Mouse (Mus musculus): ENCODE results near the gene Anapc15. TPM values are rescaled to one million over a fixed set of nuclear protein-coding genes. Genes with fewer than 3 reads are reported as not detected.

Anapc15 gene
- polyA plus RNA-seq, 1 experiment: 42.6 TPM

DNA sequence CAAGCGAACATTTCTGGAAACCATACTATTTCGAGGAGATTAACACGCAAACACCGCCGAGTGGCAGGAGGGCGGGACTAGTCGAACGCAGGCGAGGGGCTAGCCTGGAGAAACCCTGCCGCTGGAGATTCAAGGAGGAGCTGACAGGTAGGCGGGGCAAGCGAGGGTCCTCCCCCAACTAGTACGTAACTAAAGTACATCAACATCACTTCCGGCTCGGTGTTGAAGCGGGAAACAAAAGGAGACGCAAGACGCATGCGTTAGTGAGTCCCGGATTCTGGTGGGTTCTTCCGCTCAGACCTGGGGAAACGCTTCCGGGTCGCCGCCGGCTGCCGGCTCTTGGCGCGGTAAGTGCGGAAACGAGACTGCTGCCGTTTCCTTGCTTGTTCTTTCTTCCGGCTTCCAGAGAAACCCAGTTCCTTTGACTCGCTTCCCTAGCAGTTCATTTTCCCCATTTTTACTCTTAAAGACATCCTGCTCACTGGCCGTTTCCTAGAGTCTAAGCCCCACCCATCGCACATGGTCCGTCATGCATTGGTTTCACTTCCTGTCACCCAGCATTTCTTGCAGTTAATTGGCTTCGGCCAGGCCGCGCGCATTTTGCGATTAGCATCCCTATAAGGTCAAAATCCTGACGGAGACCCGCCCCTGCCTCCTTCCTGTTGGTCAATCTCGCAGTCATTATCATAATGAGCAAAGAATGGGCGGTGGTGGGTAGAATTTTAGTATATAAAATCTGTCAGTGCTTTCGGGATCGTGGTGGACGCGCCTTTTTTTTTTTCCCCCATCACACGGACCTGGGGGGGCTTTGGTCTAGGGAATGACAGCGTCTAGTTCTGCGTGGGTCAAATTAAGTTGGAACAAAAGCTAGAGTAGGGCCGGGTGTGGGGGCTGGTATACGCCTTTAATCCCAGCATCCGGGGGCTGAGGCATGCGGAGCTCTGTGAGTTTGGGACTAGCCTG lies 32.9 kb downstream of the Anapc15 start:
- DNase-seq: peak; percentile 99
- under 1% methylated on average over 57 of the region's 57 CpGs for WGBS
- peak overlapping the region; percentile 74 for H3K4me3 ChIP-seq (ENCODE audit: insufficient read depth, low read depth, low read length)
- H3K27ac ChIP-seq (ENCODE audit: insufficient read depth, low read depth, low read length): peak overlapping the region; percentile 80
- peaks cover 5% of the 10 kb centered on the region; the same call in 1 of the 2 replicates for H3K4me1 ChIP-seq (ENCODE audit: control insufficient read depth, insufficient read depth, low read length)
- no peaks in the 10 kb centered on the region for H3K36me3 ChIP-seq (ENCODE audit: control insufficient read depth, insufficient read depth, low read length)
- H3K27me3 ChIP-seq (replicated peaks; ENCODE audit: control insufficient read depth, insufficient read depth, low read length): no peaks in the 10 kb centered on the region
- TF ChIP-seq CTCF (conservative IDR thresholded peaks at IDR 0.05; ENCODE audit: insufficient read depth, insufficient read length, low read depth, low read length) (no peak), POLR2A (IDR thresholded peaks at IDR 0.05; ENCODE audit: low read depth, low read length) (peak; percentile 62)

GRCm38 (mm10) chr7:101900331-101901097 lies 37.0 kb downstream of the Anapc15 start:
- DNase-seq: no peak
- H3K27ac ChIP-seq (ENCODE audit: insufficient read depth, low read depth, low read length): no peak overlapping the region
- peaks cover 5% of the 10 kb centered on the region; the same call in 1 of the 2 replicates for H3K4me1 ChIP-seq (ENCODE audit: control insufficient read depth, insufficient read depth, low read length)
- 85% methylated on average over 16 of the region's 16 CpGs for WGBS
- no peaks in the 10 kb centered on the region for H3K27me3 ChIP-seq (replicated peaks; ENCODE audit: control insufficient read depth, insufficient read depth, low read length)
- no peak for TF ChIP-seq POLR2A (IDR thresholded peaks at IDR 0.05; ENCODE audit: low read depth, low read length)
- no peak for TF ChIP-seq CTCF (conservative IDR thresholded peaks at IDR 0.05; ENCODE audit: insufficient read depth, insufficient read length, low read depth, low read length)
- H3K4me3 ChIP-seq (ENCODE audit: insufficient read depth, low read depth, low read length): no peak overlapping the region
- no peaks in the 10 kb centered on the region for H3K36me3 ChIP-seq (ENCODE audit: control insufficient read depth, insufficient read depth, low read length)

DNA sequence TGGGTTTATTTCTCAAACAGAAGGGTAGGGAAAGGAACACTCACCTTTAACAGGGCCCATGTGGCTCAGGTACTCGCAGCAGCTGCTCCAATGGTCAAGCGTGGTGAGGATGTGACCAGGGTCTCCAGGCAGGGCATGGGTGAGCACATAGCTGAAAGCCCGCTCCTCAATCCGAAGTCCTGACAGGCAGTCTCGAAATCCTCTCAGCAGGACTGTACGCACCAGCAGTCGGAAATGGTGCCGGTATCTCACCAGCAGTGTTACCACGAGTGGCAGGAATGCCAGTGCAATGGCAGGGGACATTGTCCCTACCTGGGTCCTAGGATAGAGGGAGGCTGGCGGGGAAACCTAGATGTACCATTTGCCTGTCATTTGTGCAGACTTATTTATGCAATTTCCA lies 38.5 kb downstream of the Anapc15 start:
- H3K4me3 ChIP-seq (ENCODE audit: insufficient read depth, low read depth, low read length): no peak overlapping the region
- no peak for DNase-seq
- 95% methylated on average over 10 of the region's 10 CpGs for WGBS
- H3K4me1 ChIP-seq (ENCODE audit: control insufficient read depth, insufficient read depth, low read length): peaks cover 10% of the 10 kb centered on the region
- no peak overlapping the region for H3K27ac ChIP-seq (ENCODE audit: insufficient read depth, low read depth, low read length)
- TF ChIP-seq POLR2A (IDR thresholded peaks at IDR 0.05; ENCODE audit: low read depth, low read length) (no peak), CTCF (conservative IDR thresholded peaks at IDR 0.05; ENCODE audit: insufficient read depth, insufficient read length, low read depth, low read length) (no peak)
- no peaks in the 10 kb centered on the region for H3K27me3 ChIP-seq (replicated peaks; ENCODE audit: control insufficient read depth, insufficient read depth, low read length)
- H3K36me3 ChIP-seq (ENCODE audit: control insufficient read depth, insufficient read depth, low read length): no peaks in the 10 kb centered on the region

GRCm38 (mm10) chr7:101902846-101903245 lies 39.3 kb downstream of the Anapc15 start:
- Histone ChIP-seq H3K4me1 (ENCODE audit: control insufficient read depth, insufficient read depth, low read length) (peaks cover 10% of the 10 kb centered on the region), H3K27ac (ENCODE audit: insufficient read depth, low read depth, low read length) (no peak overlapping the region), H3K4me3 (ENCODE audit: insufficient read depth, low read depth, low read length) (no peak overlapping the region), H3K27me3 (replicated peaks; ENCODE audit: control insufficient read depth, insufficient read depth, low read length) (no peaks in the 10 kb centered on the region), H3K36me3 (ENCODE audit: control insufficient read depth, insufficient read depth, low read length) (no peaks in the 10 kb centered on the region)
- no peak for DNase-seq
- no peak for TF ChIP-seq POLR2A (IDR thresholded peaks at IDR 0.05; ENCODE audit: low read depth, low read length)
- TF ChIP-seq CTCF (conservative IDR thresholded peaks at IDR 0.05; ENCODE audit: insufficient read depth, insufficient read length, low read depth, low read length): no peak

DNA sequence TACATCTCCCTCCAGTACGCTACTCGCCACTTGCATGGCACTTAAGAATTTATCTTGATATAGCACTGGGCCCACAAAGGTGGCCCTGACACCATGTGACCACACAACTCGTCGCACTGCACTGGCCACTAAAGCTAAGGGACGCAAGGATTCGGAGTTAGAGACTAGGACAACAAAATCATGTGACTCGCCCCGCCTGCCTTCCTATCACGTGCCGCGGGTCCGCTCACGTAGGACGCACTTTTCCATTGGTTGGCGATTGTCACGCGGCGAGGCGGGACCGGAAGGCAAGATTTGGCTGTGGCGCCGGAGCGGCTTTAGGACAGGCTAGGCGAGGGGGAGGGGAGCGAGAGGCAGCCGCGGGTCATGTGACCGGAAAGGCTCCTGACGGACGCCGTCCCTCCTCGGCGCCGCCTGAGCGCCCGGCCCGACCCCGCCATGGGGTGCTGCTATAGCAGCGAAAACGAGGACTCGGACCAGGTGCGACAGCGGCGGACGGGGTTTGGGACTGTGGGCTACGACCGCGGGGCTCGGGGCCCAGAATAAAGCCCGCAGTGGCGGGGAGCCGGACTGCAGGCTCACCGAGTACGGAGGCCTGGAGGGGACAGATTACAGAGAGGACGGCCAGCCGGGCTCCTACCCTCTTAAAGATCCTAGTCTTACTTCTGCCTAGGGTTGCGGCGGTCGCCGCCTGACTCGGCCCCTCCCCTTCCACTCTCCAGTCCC lies 42.2 kb downstream of the Anapc15 start, which contains the start of gene Lamtor1:
Lamtor1 (plus strand) TSS at position 344 of the 726 bp plus-strand sequence.
- TF ChIP-seq CTCF (conservative IDR thresholded peaks at IDR 0.05; ENCODE audit: insufficient read depth, insufficient read length, low read depth, low read length): no peak
- TF ChIP-seq POLR2A (IDR thresholded peaks at IDR 0.05; ENCODE audit: low read depth, low read length): peak; percentile 88
- Histone ChIP-seq H3K27me3 (replicated peaks; ENCODE audit: control insufficient read depth, insufficient read depth, low read length) (no peaks in the 10 kb centered on the region), H3K4me1 (ENCODE audit: control insufficient read depth, insufficient read depth, low read length) (peaks cover 17% of the 10 kb centered on the region), H3K27ac (ENCODE audit: insufficient read depth, low read depth, low read length) (peak within 1 kb of the TSS; percentile 94), H3K4me3 (ENCODE audit: insufficient read depth, low read depth, low read length) (peak within 1 kb of the TSS; percentile 62), H3K36me3 (ENCODE audit: control insufficient read depth, insufficient read depth, low read length) (no peaks in the 10 kb centered on the region)
- WGBS: under 1% methylated on average over 61 of the region's 61 CpGs
- peak; percentile 100 for DNase-seq

- DNase-seq: no peak
- H3K36me3 ChIP-seq (ENCODE audit: control insufficient read depth, insufficient read depth, low read length): 0 out of 2 replicates have a peak, but pooled peaks cover 2% of the 10 kb centered on the region
- H3K27me3 ChIP-seq (replicated peaks; ENCODE audit: control insufficient read depth, insufficient read depth, low read length): no peaks in the 10 kb centered on the region
- peak within 1 kb of the TSS; percentile 94 for H3K27ac ChIP-seq (ENCODE audit: insufficient read depth, low read depth, low read length)
- 3% methylated on average over 11 of the region's 11 CpGs for WGBS
- H3K4me3 ChIP-seq (ENCODE audit: insufficient read depth, low read depth, low read length): peak within 1 kb of the TSS; percentile 62
- H3K4me1 ChIP-seq (ENCODE audit: control insufficient read depth, insufficient read depth, low read length): peaks cover 17% of the 10 kb centered on the region
- TF ChIP-seq CTCF (conservative IDR thresholded peaks at IDR 0.05; ENCODE audit: insufficient read depth, insufficient read length, low read depth, low read length) (no peak), POLR2A (IDR thresholded peaks at IDR 0.05; ENCODE audit: low read depth, low read length) (no peak)
Observed at GRCm38 (mm10) chr7:101906287-101906681, 42.8 kb downstream of the Anapc15 start, which contains the start of gene Tomt. Gene Tomt, minus strand, starts transcription at chr7:101906359.

Data from kidney, adult 2 months (tissue).